Mouse (Mus musculus) E14TG2a.4 (cell line): ENCODE results near the gene Gm43191.

ENCODE experiments used
- CTCF ChIP-seq: conservative IDR thresholded peaks from 2 replicates; pipeline ENCODE4 v1.5.1; 2014; ENCODE audit warnings: low read length
- NANOG ChIP-seq: IDR thresholded peaks from 2 replicates; pipeline ENCODE4 v1.6.1; 2014; ENCODE audit warnings: borderline replicate concordance, low read length, mixed read lengths

- TF ChIP-seq CTCF (no peak), NANOG (no peak)
Measured at GRCm38 (mm10) chr3:116681160-116681559, at the start of gene Gm43191.
